Mouse (Mus musculus): ENCODE measurements at regions not wholly inside any gene's neighbourhood (a gene's known extent, or its start where the extent isn't known, plus 50 kb on each side); places are given as distances from the start of the nearest gene placed in this dataset.
A peak's percentile ranks its signal among the peaks of the same experiment; 100 is the strongest.
"Not testable (repeated sequence)": the region's sequence is repeated elsewhere in the genome, so short reads cannot be mapped to it uniquely, and the experiment has no call there.

- Histone ChIP-seq H3K27me3 (peaks cover 24% of the 10 kb centered on the region), H3K9ac (no peak overlapping the region), H3K9me3 (no peaks in the 10 kb centered on the region), H3K27ac (no peak overlapping the region), H3K4me3 (no peak overlapping the region), H3K36me3 (no peaks in the 10 kb centered on the region), H3K4me1 (no peaks in the 10 kb centered on the region), H3K4me2 (no peak overlapping the region)
- WGBS, result 80% methylated on average over 2 of the region's 2 CpGs
- ATAC-seq (ENCODE audit: insufficient number of reproducible peaks, low FRiP score, low TSS enrichment, low read depth), result no peak
Observed at GRCm38 (mm10) chrX:99732526-99732925, 88.3 kb upstream of the Tmem28 start.

GRCm38 (mm10) chrX:99725101-99725500, 95.7 kb upstream of the Tmem28 start:
- ATAC-seq (ENCODE audit: insufficient number of reproducible peaks, low FRiP score, low TSS enrichment, low read depth), result no peak
- Histone ChIP-seq H3K4me3 (no peak overlapping the region), H3K9me3 (no peaks in the 10 kb centered on the region), H3K27ac (no peak overlapping the region), H3K4me2 (no peak overlapping the region), H3K36me3 (no peaks in the 10 kb centered on the region), H3K9ac (no peak overlapping the region), H3K27me3 (peaks cover 4% of the 10 kb centered on the region), H3K4me1 (no peaks in the 10 kb centered on the region)
- 3% methylated on average over 1 of the region's 1 CpGs for WGBS

DNA sequence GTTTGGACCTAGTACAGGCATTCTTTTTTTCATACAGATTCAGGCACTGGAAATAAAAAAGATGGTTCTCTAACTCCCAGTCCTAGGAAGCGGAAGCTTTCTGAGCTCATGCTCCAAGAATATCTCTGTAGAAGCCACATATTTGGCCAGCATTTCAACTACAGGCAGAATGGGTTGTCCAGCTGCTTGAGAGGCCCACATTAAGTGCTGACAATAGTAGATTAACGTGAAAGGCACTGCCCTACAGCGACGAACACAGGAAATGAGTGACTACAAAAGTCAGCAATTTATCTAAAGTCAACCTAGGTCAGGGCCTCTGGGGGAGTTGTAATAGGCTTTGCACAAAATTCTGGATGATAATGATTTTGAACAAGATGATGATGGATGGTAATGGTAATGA, 125.5 kb upstream of the Tmem28 start:
- 49% methylated on average over 4 of the region's 4 CpGs for WGBS
- Histone ChIP-seq H3K4me1 (no peaks in the 10 kb centered on the region), H3K9ac (no peak overlapping the region), H3K27ac (no peak overlapping the region), H3K9me3 (no peaks in the 10 kb centered on the region), H3K36me3 (no peaks in the 10 kb centered on the region), H3K4me2 (no peak overlapping the region), H3K27me3 (peaks cover 9% of the 10 kb centered on the region; the same call in 1 of the 2 replicates), H3K4me3 (no peak overlapping the region)
- ATAC-seq (ENCODE audit: insufficient number of reproducible peaks, low FRiP score, low TSS enrichment, low read depth), result no peak

DNA sequence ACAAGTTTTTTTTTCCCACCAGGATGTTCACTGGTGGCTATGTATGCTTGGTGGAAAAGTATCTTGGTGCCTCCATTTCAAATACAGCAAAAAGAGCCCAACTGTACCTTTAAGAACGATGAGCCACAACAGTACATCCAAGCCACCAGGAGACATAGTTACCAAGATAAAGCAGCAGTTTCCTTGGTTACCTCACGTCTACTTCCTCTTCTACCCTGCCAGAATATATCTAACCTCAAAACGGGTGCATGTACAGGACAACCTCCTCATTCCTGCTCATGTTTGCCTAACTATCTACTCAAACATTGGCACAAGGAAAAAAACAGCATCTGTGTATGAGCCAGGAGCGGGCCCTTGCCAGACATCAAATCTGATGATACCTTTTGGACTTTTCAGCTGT, 129.8 kb upstream of the Tmem28 start:
- ATAC-seq (ENCODE audit: insufficient number of reproducible peaks, low FRiP score, low TSS enrichment, low read depth), result no peak
- H3K36me3 ChIP-seq, result no peaks in the 10 kb centered on the region
- H3K4me1 ChIP-seq, result no peaks in the 10 kb centered on the region
- H3K27me3 ChIP-seq, result peaks cover 20% of the 10 kb centered on the region
- 59% methylated on average over 4 of the region's 4 CpGs for WGBS
- H3K4me2 ChIP-seq, result no peak overlapping the region
- H3K9me3 ChIP-seq, result no peaks in the 10 kb centered on the region
- no peak overlapping the region for H3K9ac ChIP-seq
- no peak overlapping the region for H3K27ac ChIP-seq
- H3K4me3 ChIP-seq, result no peak overlapping the region

DNA sequence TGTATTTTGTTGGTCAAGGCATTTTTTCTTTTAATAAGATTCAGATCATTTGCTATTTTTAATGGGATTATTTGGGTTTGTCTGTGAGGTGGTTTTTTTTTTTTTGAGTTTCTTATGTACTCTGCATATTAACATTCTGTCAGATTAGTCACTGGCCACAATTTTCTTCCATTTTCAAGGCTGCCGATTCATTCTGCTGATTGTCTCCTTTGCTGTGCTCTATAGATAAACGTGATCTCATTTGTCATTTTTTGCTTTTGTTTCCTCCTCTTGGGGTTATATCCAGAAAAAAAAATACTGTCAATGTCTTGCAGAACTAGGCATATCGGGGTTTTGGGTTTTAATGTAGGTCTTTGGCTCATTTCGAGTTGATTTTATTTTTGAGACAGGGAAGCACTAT, 131.1 kb upstream of the Tmem28 start:
- Histone ChIP-seq H3K36me3 (no peaks in the 10 kb centered on the region), H3K4me1 (no peaks in the 10 kb centered on the region), H3K4me2 (no peak overlapping the region), H3K27ac (no peak overlapping the region), H3K9me3 (no peaks in the 10 kb centered on the region), H3K4me3 (no peak overlapping the region), H3K27me3 (peaks cover 23% of the 10 kb centered on the region), H3K9ac (no peak overlapping the region)
- no peak for ATAC-seq (ENCODE audit: insufficient number of reproducible peaks, low FRiP score, low TSS enrichment, low read depth)
- 78% methylated on average over 4 of the region's 4 CpGs for WGBS

DNA sequence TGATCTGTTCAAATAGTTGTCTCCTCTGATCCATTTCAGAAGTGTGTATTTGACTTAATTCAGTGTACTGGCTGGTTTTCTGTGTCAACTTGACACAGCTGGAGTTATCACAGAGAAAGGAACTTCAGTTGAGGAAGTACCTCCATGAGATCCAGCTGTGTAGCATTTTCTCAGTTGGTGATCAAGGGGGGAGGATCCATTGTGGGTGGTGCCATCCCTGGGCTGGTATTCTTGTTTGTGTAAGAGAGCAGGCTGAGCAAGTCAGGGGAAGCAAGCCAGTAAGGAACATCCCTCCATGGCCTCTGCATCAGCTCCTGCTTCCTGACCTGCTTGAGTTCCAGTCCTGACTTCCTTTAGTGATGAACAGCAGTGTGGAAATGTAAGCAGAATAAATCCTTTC, 138.3 kb upstream of the Tmem28 start:
- not testable (repeated sequence) for H3K36me3 ChIP-seq; H3K9ac ChIP-seq; H3K4me3 ChIP-seq; H3K4me1 ChIP-seq; H3K27ac ChIP-seq; H3K9me3 ChIP-seq; H3K4me2 ChIP-seq; ATAC-seq (ENCODE audit: insufficient number of reproducible peaks, low FRiP score, low TSS enrichment, low read depth)
- peaks cover 20% of the 10 kb centered on the region; the same call in 1 of the 2 replicates for H3K27me3 ChIP-seq

DNA sequence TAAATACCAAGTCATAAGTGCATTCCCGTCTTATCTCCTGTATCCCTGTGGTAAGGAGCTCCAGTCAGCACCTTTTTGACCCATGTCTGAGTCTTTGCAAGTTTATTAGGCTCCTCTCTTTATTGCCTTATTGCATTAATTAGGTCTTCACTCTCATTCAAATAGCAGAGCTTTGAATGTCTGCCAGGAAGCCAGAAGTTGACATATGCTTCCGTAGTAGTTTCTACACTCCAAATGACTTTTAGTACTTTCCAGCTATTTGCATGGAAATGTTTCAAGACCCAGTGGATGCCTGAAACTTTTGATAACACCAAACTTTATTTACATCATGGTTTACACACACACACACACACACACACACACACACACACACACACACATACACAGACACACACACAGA, 153.2 kb upstream of the Tmem28 start:
- Histone ChIP-seq H3K27ac (no peak overlapping the region), H3K4me1 (no peaks in the 10 kb centered on the region), H3K4me3 (no peak overlapping the region), H3K4me2 (no peak overlapping the region), H3K36me3 (no peaks in the 10 kb centered on the region), H3K9me3 (no peaks in the 10 kb centered on the region), H3K27me3 (peaks cover 8% of the 10 kb centered on the region; the same call in 1 of the 2 replicates), H3K9ac (no peak overlapping the region)
- 49% methylated on average over 2 of the region's 2 CpGs for WGBS
- no peak for ATAC-seq (ENCODE audit: insufficient number of reproducible peaks, low FRiP score, low TSS enrichment, low read depth)

DNA sequence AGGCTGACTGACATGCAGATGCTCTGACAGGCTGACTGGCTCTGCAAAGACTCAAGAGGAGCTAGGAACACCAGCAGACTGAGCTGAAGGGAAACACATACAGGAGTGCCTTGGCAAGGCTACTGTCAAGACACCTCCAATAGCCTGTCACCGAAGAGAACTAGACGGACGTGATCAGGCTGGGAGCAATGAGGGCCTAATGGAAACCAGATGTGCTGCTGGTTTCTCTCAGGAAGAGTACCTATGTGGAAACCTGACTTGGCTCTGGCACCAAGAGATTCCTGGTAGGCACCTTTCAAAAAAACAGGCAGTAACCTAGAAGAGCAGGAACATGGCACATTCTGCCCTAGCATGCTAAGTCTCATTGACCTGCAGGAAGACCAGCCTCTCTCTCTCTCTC, 158.3 kb upstream of the Tmem28 start:
- Histone ChIP-seq H3K36me3 (no peaks in the 10 kb centered on the region), H3K4me1 (peaks cover 5% of the 10 kb centered on the region), H3K9me3 (no peaks in the 10 kb centered on the region), H3K4me2 (no peak overlapping the region), H3K4me3 (no peak overlapping the region), H3K9ac (no peak overlapping the region), H3K27ac (no peak overlapping the region), H3K27me3 (peaks cover 36% of the 10 kb centered on the region)
- WGBS, result 45% methylated on average over 3 of the region's 3 CpGs
- no peak for ATAC-seq (ENCODE audit: insufficient number of reproducible peaks, low FRiP score, low TSS enrichment, low read depth)

- ATAC-seq (ENCODE audit: insufficient number of reproducible peaks, low FRiP score, low TSS enrichment, low read depth), result peak; percentile 66; the same call in 1 of the 2 replicates
- H3K27me3 ChIP-seq, result peaks cover 44% of the 10 kb centered on the region
- no peak overlapping the region for H3K27ac ChIP-seq
- H3K36me3 ChIP-seq, result no peaks in the 10 kb centered on the region
- H3K9ac ChIP-seq, result no peak overlapping the region
- WGBS, result 40% methylated on average over 7 of the region's 8 CpGs
- H3K4me1 ChIP-seq, result peaks cover 5% of the 10 kb centered on the region
- H3K4me2 ChIP-seq, result no peak overlapping the region
- H3K9me3 ChIP-seq, result no peaks in the 10 kb centered on the region
- H3K4me3 ChIP-seq, result no peak overlapping the region
Observed at GRCm38 (mm10) chrX:99659496-99660140, 161.2 kb upstream of the Tmem28 start.

DNA sequence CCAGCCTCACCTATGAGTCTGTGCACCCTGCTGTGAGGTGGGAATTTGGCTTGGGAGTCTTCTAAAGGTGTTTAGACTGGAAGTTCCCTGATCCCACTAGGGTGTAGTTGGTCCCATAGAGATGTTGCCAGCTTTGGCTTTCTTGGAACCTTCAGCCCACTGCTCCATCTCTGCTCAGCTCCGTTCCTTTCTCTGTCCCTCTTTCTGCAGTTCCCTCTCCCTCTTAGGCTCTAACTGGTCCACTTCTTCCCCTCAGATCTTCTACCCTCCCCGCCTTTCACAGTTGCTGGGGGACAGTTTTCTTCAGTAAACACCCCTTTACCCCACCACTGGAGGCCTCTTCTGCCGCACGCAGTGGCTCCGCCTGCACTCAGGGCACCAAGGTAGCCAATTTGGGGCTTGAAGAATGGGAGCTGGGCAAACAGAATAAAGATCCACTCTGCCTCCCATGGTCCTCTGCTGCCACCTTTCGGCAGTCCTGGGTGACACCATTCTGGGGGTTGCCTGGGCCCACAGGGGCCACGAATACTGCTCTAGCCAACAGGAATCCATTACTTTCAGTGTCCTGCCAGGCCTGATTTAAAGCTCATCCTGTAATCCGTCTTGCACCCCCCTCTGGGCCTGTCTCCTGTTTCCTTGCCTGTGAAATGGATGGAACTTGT, 162.9 kb upstream of the Tmem28 start:
- peaks cover 50% of the 10 kb centered on the region for H3K27me3 ChIP-seq
- no peak overlapping the region for H3K4me3 ChIP-seq
- H3K9me3 ChIP-seq, result no peaks in the 10 kb centered on the region
- no peak overlapping the region for H3K4me2 ChIP-seq
- no peak overlapping the region for H3K9ac ChIP-seq
- ATAC-seq (ENCODE audit: insufficient number of reproducible peaks, low FRiP score, low TSS enrichment, low read depth), result no peak
- no peak overlapping the region for H3K27ac ChIP-seq
- peaks cover 5% of the 10 kb centered on the region for H3K4me1 ChIP-seq
- 16% methylated on average over 8 of the region's 8 CpGs for WGBS
- H3K36me3 ChIP-seq, result no peaks in the 10 kb centered on the region

DNA sequence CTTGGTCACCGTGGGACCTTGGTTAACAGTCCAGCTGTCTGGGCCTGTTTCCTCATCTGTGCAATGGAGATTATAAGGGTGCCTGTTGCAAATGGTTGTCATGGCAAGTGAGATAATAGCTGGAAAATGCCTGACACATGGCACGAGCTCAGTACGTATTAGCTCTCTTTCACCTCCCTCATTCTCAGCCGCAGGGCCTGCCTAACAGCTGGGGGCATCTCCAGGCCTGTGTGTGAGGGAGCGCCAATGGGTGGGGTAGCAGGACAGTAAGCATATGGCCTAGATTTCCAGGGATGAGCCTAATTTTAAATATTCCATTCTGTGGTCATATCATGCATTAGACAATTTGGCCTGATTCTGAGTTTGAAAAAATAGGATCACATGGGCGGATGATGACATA, 163.8 kb upstream of the Tmem28 start:
- H3K9ac ChIP-seq, result no peak overlapping the region
- whole genome bisulfite sequencing, result 78% methylated on average over 6 of the region's 6 CpGs
- no peak overlapping the region for H3K4me2 ChIP-seq
- H3K4me1 ChIP-seq, result peaks cover 5% of the 10 kb centered on the region
- ATAC-seq (ENCODE audit: insufficient number of reproducible peaks, low FRiP score, low TSS enrichment, low read depth), result no peak
- H3K36me3 ChIP-seq, result no peaks in the 10 kb centered on the region
- H3K27ac ChIP-seq, result no peak overlapping the region
- no peaks in the 10 kb centered on the region for H3K9me3 ChIP-seq
- no peak overlapping the region for H3K4me3 ChIP-seq
- peaks cover 42% of the 10 kb centered on the region for H3K27me3 ChIP-seq

GRCm38 (mm10) chrX:99632211-99632775, 161.2 kb upstream of the Pja1 start:
- Histone ChIP-seq H3K27me3 (peaks cover 42% of the 10 kb centered on the region), H3K4me3 (no peak overlapping the region), H3K4me2 (no peak overlapping the region), H3K27ac (no peak overlapping the region), H3K36me3 (no peaks in the 10 kb centered on the region), H3K9ac (no peak overlapping the region), H3K4me1 (no peaks in the 10 kb centered on the region), H3K9me3 (no peaks in the 10 kb centered on the region)
- no peak for ATAC-seq (ENCODE audit: insufficient number of reproducible peaks, low FRiP score, low TSS enrichment, low read depth)
- 57% methylated on average over 2 of the region's 2 CpGs for WGBS
